Mouse (Mus musculus) CH12.LX (cell line): Measurements from ENCODE around the gene Senp7.

Experiments
- CTCF ChIP-seq, 2 experiments: IDR thresholded peaks in 1 of 2; conservative IDR thresholded peaks in 1 of 2; 2 replicates each; pipeline ENCODE4 v1.5.1; 2011 to 2012; ENCODE audit warnings: low read depth in 2 of 2, low read length in 2 of 2, improper control_type of control experiment in 1 of 2, inconsistent platforms in 1 of 2, mild to moderate bottlenecking in 1 of 2, moderate library complexity in 1 of 2
- E2F4 ChIP-seq: IDR thresholded peaks from 2 replicates; pipeline ENCODE4 v1.6.1; 2011; ENCODE audit warnings: low read depth, low read length, improper control_type of control experiment; ENCODE audit not compliant: insufficient replicate concordance
- GABPA ChIP-seq: IDR thresholded peaks from 2 replicates; pipeline ENCODE4 v1.6.1; 2012; ENCODE audit warnings: low read depth, low read length, improper control_type of control experiment, inconsistent platforms; ENCODE audit not compliant: insufficient replicate concordance
- MAX ChIP-seq: IDR thresholded peaks from 2 replicates; pipeline ENCODE4 v1.6.1; 2011; ENCODE audit warnings: low read length, improper control_type of control experiment
- POLR2A ChIP-seq: IDR thresholded peaks from 2 replicates; pipeline ENCODE4 v1.6.1; 2011; ENCODE audit warnings: low read depth, mild to moderate bottlenecking, improper control_type of control experiment, low read length
- POLR2AphosphoS2 ChIP-seq: IDR thresholded peaks from 2 replicates; pipeline ENCODE4 v1.6.1; 2011; ENCODE audit warnings: low read depth, low read length, improper control_type of control experiment
- RAD21 ChIP-seq: IDR thresholded peaks from 2 replicates; pipeline ENCODE4 v1.6.1; 2011; ENCODE audit warnings: low read depth, mild to moderate bottlenecking, low read length, improper control_type of control experiment, moderate library complexity
- SMC3 ChIP-seq: IDR thresholded peaks from 2 replicates; pipeline ENCODE4 v1.6.1; 2011; ENCODE audit warnings: low read depth, low read length, improper control_type of control experiment
- ZC3H11A ChIP-seq: IDR thresholded peaks from 2 replicates; pipeline ENCODE4 v1.6.1; 2012; ENCODE audit warnings: low read depth, mild to moderate bottlenecking, inconsistent platforms, low read length, improper control_type of control experiment

DNA sequence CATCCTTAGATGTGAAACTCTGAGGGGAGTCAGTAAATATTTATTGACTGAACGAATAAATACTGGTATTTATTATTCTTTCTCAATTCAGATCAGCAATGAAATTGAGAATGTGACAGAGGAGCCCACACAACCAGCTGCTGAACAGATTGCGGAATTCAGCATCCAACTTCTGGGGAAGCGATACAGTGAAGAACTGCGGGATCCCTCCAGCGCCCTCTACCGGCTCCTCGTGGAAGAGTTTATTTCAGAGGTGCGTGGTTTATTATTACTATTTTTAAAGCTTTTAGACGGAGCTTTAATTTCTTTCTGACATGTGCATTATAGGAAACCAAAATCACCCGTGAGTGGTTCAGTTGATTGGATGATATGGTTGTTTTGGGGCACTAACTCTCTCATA, 183.2 kb downstream of the Senp7 start:
- peak; percentile 41 for TF ChIP-seq SMC3
- no peak for TF ChIP-seq MAX
- TF ChIP-seq GABPA, result no peak
- peak; percentile 71 to 84 for TF ChIP-seq CTCF (conservative IDR thresholded peaks at IDR 0.05 in 1 of 2, IDR thresholded peaks at IDR 0.05 in 1 of 2; ENCODE audit: low read depth in 2 of 2, low read length in 2 of 2)
- no peak for TF ChIP-seq POLR2AphosphoS2
- no peak for TF ChIP-seq ZC3H11A
- TF ChIP-seq RAD21, result peak; percentile 44
- TF ChIP-seq POLR2A, result no peak
- TF ChIP-seq E2F4, result no peak
